Mouse (Mus musculus) midbrain, embryonic 13.5 days (tissue): ENCODE measurements around the gene Rbm47. TPM values are rescaled to one million over a fixed set of nuclear protein-coding genes. Genes with fewer than 3 reads are reported as not detected.

Experiments
- ATAC-seq: fragments of 200-750 bp; cut with Nextera tagmentation; 2 replicates; pipeline ENCODE4 v1.8.0; 2017; ENCODE audit warnings: mild to moderate bottlenecking, moderate TSS enrichment, moderate library complexity
- H3K27ac ChIP-seq: fragments of 300-500 bp; sonication (generic); 2 replicates; pipeline ENCODE4 v1.5.1; 2015; ENCODE audit warnings: inconsistent platforms, mild to moderate bottlenecking, moderate library complexity
- H3K27me3 ChIP-seq: fragments of 300-500 bp; sonication (generic); 2 replicates; pipeline ENCODE4 v1.6.1; 2015; ENCODE audit warnings: mild to moderate bottlenecking, inconsistent platforms
- H3K36me3 ChIP-seq: fragments of 300-500 bp; sonication (generic); 2 replicates; pipeline ENCODE4 v1.6.1; 2015; ENCODE audit warnings: mild to moderate bottlenecking, inconsistent platforms
- H3K4me1 ChIP-seq: fragments of 300-500 bp; sonication (generic); replicated peaks from 2 replicates; pipeline ENCODE4 v1.6.1; 2015; ENCODE audit warnings: inconsistent platforms
- H3K4me2 ChIP-seq: fragments of 300-500 bp; sonication (generic); replicated peaks from 2 replicates; pipeline ENCODE4 v1.6.1; 2015; ENCODE audit warnings: moderate library complexity, mild to moderate bottlenecking, inconsistent platforms
- H3K4me3 ChIP-seq: fragments of 300-500 bp; sonication (generic); replicated peaks from 2 replicates; pipeline ENCODE4 v1.5.1; 2015; ENCODE audit warnings: mild to moderate bottlenecking, inconsistent platforms
- H3K9ac ChIP-seq: fragments of 300-500 bp; sonication (generic); replicated peaks from 2 replicates; pipeline ENCODE4 v1.6.1; 2015; ENCODE audit warnings: mild to moderate bottlenecking, inconsistent platforms
- H3K9me3 ChIP-seq: fragments of 300-500 bp; sonication (generic); 2 replicates; pipeline ENCODE4 v1.6.1; 2016; ENCODE audit warnings: mild to moderate bottlenecking, inconsistent platforms
- WGBS: fragments of 180-500 bp; shearing (Covaris S2); methylation state at CpG from one replicate; pipeline ENCODE4 v1.1.7; 2015; 5-methylcytosine and 5-hydroxymethylcytosine counted together
- polyA plus RNA-seq: library from polyadenylated mRNA; unstranded; fragments of >200 nt; fragmentation: Nextera tagmentation; extraction: Ambion mirVana; gene quantifications from 2 replicates; pipeline ENCODE4 v1.2.1, GENCODE M21; 2015

The Rbm47 gene
- polyA plus RNA-seq, 1 experiment from 2014 or later = 2.5 TPM

DNA sequence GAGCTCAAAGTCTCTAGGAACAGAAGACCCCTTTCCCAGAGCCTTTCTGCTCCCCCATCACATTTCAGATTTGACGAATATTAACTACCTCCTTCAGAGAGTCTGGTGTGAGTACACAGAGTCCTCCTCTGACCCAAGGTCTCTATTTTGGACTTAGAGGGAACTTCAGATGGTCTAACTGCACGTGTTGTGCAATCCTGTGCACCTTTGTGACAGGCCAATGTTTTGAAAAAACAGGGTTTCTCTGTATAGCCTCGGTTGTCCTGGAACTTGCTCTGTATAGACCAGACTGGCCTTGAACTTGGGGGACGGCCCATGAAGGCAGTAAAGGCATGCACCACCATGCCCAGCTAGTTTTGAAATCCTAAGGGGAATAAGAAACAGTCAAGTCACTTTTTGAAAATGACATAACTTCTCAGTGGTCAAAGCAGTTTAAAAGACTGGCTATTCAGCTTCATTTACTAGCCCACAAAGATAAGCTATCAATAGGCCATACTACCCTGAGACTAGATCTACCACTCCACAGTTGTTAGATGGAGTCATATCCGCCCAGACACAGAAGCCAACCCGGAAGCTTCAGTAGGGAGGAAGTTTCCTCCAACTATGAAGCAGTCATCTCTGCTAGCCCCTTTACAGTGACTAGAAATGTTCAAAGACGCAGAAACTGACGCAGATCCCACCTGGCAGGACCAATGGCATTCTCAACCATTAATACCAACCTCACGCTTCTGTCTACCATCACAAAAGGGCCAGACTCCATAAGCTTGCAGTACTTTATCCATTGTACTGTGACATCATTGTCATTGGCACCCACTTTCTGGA, 93.3 kb downstream of the Rbm47 start:
- H3K27ac ChIP-seq = no peak overlapping the region
- H3K36me3 ChIP-seq = no peaks in the 10 kb centered on the region
- H3K27me3 ChIP-seq = no peaks in the 10 kb centered on the region
- no peak for ATAC-seq
- H3K9ac ChIP-seq = no peak overlapping the region
- H3K4me3 ChIP-seq = no peak overlapping the region
- WGBS = 92% methylated on average over 9 of the region's 9 CpGs
- H3K4me2 ChIP-seq = no peak overlapping the region
- no peaks in the 10 kb centered on the region for H3K4me1 ChIP-seq
- H3K9me3 ChIP-seq = no peaks in the 10 kb centered on the region

DNA sequence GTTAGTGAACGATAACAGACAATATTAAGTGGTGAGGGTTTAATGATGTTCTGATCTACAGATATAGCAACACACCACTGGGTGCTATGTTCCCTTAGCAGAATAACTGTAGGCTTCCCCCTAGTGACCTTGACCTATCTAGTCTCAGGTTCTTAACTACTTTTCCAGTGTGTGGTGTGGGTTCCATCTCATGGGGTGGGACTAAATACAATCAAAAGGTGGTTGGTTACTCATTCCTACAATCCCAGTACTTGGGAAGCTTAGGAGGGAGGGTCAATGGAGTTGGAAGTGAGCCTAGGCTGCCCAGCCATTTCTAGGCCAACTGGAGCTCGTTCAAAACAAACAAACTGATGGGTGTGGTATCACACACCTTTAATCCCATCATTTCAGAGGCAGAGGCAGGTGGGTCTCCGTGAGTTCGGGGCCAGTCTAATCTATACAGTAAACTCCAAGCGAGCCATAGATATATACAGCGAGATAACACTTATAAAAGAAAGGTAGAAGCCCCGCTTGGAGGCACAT, 94.4 kb downstream of the Rbm47 start:
- Histone ChIP-seq H3K4me1 (no peaks in the 10 kb centered on the region), H3K27me3 (no peaks in the 10 kb centered on the region), H3K36me3 (no peaks in the 10 kb centered on the region), H3K4me2 (no peak overlapping the region), H3K27ac (no peak overlapping the region), H3K9ac (no peak overlapping the region), H3K4me3 (no peak overlapping the region), H3K9me3 (no peaks in the 10 kb centered on the region)
- 91% methylated on average over 7 of the region's 7 CpGs for WGBS
- no peak for ATAC-seq

DNA sequence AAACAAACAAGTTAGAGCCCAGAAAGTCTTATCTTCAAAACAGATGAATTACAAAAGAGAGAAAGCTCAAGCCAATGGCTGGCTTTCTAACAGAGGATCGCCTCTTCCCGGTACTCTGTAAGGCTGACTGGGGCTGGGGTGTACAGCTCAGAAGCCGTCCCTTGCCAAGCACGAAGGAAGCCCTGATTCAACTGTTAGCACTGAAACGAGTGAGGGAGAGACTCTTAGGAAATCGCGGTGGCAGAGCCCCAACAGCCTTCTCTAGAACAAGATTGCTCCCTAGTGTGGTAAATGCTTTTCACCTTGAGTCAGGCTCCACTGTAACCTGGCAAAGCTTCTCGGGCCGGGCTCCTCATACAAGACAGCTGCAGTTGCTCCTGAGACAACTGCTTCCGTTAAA, 95.5 kb downstream of the Rbm47 start:
- WGBS = 44% methylated on average over 10 of the region's 10 CpGs
- Histone ChIP-seq H3K27me3 (no peaks in the 10 kb centered on the region), H3K36me3 (no peaks in the 10 kb centered on the region)

DNA sequence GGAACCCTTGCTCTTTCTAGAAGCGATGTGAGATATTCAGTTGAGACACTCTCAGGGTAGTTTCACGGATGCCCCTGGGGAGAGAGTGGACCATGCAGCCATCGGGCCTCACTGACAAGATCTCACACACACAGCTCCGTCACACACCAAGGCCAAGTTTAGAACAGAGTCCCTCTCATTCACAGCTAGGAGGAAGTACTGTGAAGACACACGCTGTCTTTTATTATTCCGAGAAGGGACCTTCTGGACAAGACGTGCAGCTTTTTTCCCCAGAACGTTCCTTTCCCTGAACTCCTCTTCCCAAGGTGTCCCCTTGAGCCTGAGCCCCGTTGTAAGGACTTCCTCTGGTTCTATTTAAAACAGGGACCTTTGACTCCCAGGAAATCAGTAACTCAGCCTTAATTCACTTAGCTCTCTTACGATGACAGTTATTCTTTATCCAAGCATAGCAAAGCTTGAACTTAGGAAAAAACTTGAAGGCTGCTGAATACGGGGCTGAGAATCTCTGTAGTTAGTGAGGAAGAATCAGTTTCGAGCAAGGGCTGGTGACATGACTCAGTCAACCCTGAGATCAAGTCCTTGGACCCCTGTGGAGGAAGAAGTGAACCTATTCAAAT, 96.1 kb downstream of the Rbm47 start:
- Histone ChIP-seq H3K27ac (no peak overlapping the region), H3K9me3 (no peaks in the 10 kb centered on the region), H3K27me3 (no peaks in the 10 kb centered on the region), H3K9ac (no peak overlapping the region), H3K4me2 (no peak overlapping the region), H3K36me3 (no peaks in the 10 kb centered on the region), H3K4me3 (no peak overlapping the region), H3K4me1 (no peaks in the 10 kb centered on the region)
- WGBS = 81% methylated on average over 12 of the region's 12 CpGs
- ATAC-seq = no peak

More for the DNA sequence above, 95.5 kb downstream of the Rbm47 start:
- no peak overlapping the region for H3K27ac ChIP-seq
- no peaks in the 10 kb centered on the region for H3K9me3 ChIP-seq
- no peak overlapping the region for H3K4me2 ChIP-seq
- no peaks in the 10 kb centered on the region for H3K4me1 ChIP-seq
- H3K4me3 ChIP-seq = no peak overlapping the region
- ATAC-seq = no peak
- H3K9ac ChIP-seq = no peak overlapping the region

DNA sequence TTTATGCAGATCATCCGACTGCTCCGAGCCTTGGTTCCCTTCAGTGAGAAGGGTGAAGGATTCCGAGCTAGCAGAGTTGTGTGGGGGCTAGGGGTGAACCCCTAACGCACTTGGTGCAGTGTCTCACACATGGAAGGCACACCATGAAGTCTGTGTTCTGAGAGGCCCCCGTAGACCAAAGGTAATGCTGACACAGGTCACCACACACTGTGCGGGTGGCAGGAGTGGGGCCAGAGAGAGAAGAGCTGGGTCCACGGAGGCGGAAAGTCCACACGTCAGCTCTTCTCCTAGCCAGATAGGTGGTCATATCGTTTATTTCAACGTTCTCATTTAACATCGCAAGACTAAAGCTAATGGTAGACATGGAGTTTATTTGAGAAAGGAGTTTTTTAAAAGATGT, 97.0 kb downstream of the Rbm47 start:
- ATAC-seq = no peak
- no peaks in the 10 kb centered on the region for H3K9me3 ChIP-seq
- WGBS = 91% methylated on average over 12 of the region's 12 CpGs
- H3K4me3 ChIP-seq = no peak overlapping the region
- H3K9ac ChIP-seq = no peak overlapping the region
- no peaks in the 10 kb centered on the region for H3K27me3 ChIP-seq
- no peaks in the 10 kb centered on the region for H3K36me3 ChIP-seq
- no peak overlapping the region for H3K4me2 ChIP-seq
- H3K27ac ChIP-seq = no peak overlapping the region
- no peaks in the 10 kb centered on the region for H3K4me1 ChIP-seq

DNA sequence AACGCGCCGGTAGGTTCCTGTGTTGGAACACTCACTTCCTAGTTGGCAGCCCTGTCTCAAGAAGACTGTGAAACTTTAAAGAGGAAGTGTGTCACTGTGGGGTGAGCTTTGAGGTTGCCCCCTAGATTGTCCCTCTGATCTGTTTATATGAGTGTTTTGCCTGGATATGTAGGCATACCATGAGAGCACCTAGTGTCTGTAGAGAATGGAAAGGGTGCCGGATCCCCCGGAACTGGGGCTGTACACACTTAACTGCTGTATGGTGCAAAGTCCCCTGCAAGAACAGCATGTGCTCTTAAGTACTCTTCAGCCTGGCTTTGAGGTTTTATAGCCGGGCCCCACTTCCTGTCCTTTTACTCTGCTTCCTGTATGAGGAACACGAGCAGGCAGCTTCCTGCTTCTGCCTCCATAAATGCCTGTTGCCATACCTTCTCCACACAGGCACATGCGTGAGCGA, 97.9 kb downstream of the Rbm47 start:
- 96% methylated on average over 9 of the region's 9 CpGs for WGBS
- Histone ChIP-seq H3K4me2 (no peak overlapping the region), H3K27me3 (no peaks in the 10 kb centered on the region), H3K9ac (no peak overlapping the region), H3K4me1 (0 out of 2 replicates have a peak, but pooled peaks cover 2% of the 10 kb centered on the region), H3K27ac (no peak overlapping the region), H3K9me3 (no peaks in the 10 kb centered on the region), H3K36me3 (no peaks in the 10 kb centered on the region), H3K4me3 (no peak overlapping the region)
- ATAC-seq = no peak

DNA sequence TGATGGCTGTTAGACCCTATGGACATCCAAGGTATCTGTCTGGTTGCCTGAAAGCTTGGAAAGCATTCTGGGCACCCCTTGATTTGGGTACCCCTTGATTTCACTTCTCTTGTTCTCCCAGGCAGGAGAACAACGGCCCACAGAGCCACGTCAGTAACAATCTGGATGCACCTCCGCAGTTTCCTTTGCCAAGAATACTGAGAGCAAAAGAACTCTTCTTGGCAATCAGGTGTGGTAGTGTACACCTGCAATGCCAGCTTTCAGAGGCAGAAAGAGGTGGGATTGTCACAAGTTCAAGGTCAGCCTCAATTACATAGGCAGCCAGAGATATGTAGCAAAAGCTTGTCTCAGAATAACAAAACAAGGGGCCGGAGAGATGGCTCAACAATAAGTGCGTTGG, 98.7 kb downstream of the Rbm47 start:
- Histone ChIP-seq H3K36me3 (no peaks in the 10 kb centered on the region), H3K9me3 (no peaks in the 10 kb centered on the region), H3K4me1 (peaks cover 9% of the 10 kb centered on the region), H3K27ac (no peak overlapping the region), H3K4me2 (no peak overlapping the region), H3K27me3 (no peaks in the 10 kb centered on the region; the same call in 1 of the 2 replicates), H3K4me3 (no peak overlapping the region), H3K9ac (no peak overlapping the region)
- WGBS = 89% methylated on average over 5 of the region's 5 CpGs
- ATAC-seq = no peak

DNA sequence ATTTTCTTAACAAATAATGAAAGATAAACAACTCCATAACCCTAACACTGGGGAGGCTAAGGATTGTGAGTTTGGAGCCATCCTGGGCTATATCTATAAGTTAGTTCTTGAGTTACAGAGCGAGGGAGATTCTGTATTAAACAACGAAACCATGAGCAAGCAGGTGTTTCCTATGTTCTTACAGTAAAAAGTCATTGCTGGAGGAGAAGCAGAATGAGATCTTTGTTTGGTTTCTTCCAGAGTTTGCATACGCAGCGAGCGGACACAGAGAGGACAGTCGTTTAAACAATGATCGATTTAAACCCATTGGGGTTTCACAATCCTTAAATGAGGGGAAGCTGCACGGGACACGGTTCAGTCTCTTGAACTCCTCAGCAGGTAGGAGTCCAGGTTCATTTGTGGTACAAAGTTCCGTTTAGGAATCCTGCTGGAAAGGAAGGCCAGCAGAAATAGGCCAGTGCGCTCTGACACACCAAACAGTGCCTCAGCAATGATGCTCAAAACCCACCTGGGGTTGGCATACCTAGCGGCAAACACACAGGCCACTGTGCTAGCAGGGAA, 99.2 kb downstream of the Rbm47 start:
- 87% methylated on average over 12 of the region's 12 CpGs for WGBS
- Histone ChIP-seq H3K4me3 (no peak overlapping the region), H3K4me1 (peaks cover 9% of the 10 kb centered on the region), H3K27me3 (no peaks in the 10 kb centered on the region; the same call in 1 of the 2 replicates), H3K27ac (no peak overlapping the region), H3K9me3 (no peaks in the 10 kb centered on the region), H3K4me2 (no peak overlapping the region), H3K36me3 (no peaks in the 10 kb centered on the region), H3K9ac (no peak overlapping the region)
- no peak for ATAC-seq

DNA sequence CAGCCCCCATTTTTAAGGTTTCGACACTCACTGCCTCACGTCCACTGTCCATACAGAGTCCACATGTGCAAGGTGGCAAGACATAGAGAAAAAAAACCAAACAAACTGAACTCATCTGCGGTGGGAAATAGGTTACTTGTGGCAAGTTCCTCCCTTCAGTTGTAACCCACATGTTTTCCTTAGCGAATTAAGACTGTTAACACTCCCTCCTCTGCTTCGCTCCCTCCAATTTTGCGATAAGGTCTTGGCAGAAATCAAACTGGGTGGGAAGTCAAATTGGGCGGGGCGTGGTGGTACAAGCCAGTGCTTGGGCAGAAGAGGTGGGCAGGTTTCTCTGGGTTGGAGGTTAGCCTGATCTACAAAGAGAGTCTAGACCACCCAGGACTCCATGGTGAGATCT, 101.2 kb downstream of the Rbm47 start:
- no peak overlapping the region for H3K9ac ChIP-seq
- no peaks in the 10 kb centered on the region for H3K36me3 ChIP-seq
- peaks cover 5% of the 10 kb centered on the region; the same call in 1 of the 2 replicates for H3K27me3 ChIP-seq
- 93% methylated on average over 8 of the region's 8 CpGs for WGBS
- no peak for ATAC-seq
- no peaks in the 10 kb centered on the region for H3K9me3 ChIP-seq
- no peak overlapping the region for H3K4me2 ChIP-seq
- peaks cover 15% of the 10 kb centered on the region for H3K4me1 ChIP-seq
- H3K4me3 ChIP-seq = no peak overlapping the region
- no peak overlapping the region for H3K27ac ChIP-seq

DNA sequence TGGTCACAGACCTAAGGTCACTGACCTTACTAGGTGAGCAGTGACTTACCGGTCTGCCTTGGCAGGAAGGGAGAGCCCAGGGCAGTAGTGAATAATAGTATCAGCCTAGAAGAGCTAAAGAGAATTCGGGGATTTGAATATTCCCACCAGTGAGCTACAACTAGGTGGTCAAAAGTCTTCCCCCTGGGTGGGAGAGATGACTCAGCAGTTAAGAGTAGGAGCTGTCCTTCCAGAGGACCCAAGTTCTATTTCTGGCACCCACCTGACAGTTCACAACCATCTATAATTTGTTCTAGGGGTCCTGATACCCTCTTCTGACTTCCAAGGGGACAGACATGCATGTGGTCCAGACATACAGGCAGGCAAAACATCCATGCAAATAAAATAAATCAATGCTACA, 102.6 kb downstream of the Rbm47 start:
- no peak for ATAC-seq
- WGBS = 71% methylated on average over 2 of the region's 2 CpGs
- Histone ChIP-seq H3K36me3 (no peaks in the 10 kb centered on the region), H3K4me3 (no peak overlapping the region), H3K9me3 (no peaks in the 10 kb centered on the region), H3K27me3 (peaks cover 5% of the 10 kb centered on the region; the same call in 1 of the 2 replicates), H3K9ac (no peak overlapping the region), H3K4me1 (peaks cover 15% of the 10 kb centered on the region), H3K27ac (no peak overlapping the region), H3K4me2 (no peak overlapping the region)

DNA sequence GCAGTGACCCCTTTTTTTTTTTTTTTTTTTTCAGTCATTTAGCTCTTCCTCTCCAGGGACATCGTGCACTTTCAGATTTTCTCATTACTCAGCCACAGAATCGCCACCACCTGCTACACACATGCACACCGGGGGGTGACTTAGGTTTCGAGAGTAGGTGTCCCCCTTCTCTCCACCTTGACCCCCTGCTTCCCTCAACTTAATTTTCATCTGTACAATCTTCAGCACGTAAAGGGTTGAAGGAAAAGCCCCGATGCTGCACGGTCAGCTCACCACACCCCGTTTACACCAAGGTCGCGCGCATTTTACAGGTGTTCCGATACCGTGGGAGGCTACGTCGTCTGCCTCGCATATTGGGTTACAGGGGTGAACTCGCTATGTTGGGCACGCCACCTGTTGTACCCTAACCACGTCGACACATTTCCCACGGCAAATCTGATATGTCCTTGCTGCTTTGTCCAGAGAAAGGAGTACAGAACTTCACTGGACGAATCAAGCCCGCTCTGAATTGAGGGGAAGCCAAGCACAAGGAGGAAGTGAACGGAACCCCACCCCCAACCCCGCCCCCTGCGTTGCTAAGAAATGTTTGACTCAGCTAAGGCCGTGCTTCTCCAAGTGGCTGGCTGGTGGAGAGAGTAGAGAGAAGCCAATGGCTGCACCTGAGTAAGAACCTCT, 103.3 kb downstream of the Rbm47 start:
- Histone ChIP-seq H3K9ac (peak overlapping the region; percentile 29; the same call in 1 of the 2 replicates), H3K9me3 (no peaks in the 10 kb centered on the region), H3K4me2 (peak overlapping the region; percentile 63), H3K27me3 (peaks cover 5% of the 10 kb centered on the region; the same call in 1 of the 2 replicates), H3K4me3 (peak overlapping the region; percentile 36), H3K36me3 (no peaks in the 10 kb centered on the region), H3K27ac (no peak overlapping the region), H3K4me1 (peaks cover 15% of the 10 kb centered on the region)
- 0 out of 2 replicates have a peak, but pooled peaks have one; percentile 24 for ATAC-seq
- 4% methylated on average over 27 of the region's 27 CpGs for WGBS

DNA sequence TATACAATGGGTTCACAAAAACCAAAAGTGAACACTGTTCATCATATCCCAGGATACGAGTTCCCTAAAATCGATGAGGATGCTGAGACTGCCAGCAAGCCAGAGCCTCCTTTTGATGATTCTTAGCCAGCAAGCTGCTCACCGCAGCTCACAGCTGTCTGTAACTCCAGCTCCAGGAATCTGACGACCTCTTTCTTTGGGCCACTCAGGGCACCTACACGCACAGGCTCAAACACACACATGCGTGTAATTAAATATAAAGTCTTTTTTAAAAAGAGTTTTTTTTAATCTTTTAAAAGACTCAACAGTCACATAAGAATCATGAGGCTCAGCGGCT, 103.8 kb downstream of the Rbm47 start:
- no peak overlapping the region for H3K4me3 ChIP-seq
- 41% methylated on average over 7 of the region's 7 CpGs for WGBS
- no peak for ATAC-seq

More for the DNA sequence above, 103.8 kb downstream of the Rbm47 start:
- no peak overlapping the region for H3K9ac ChIP-seq
- H3K36me3 ChIP-seq = no peaks in the 10 kb centered on the region
- no peaks in the 10 kb centered on the region for H3K9me3 ChIP-seq
- no peak overlapping the region for H3K27ac ChIP-seq
- peak overlapping the region; percentile 63 for H3K4me2 ChIP-seq
- H3K4me1 ChIP-seq = peaks cover 15% of the 10 kb centered on the region
- H3K27me3 ChIP-seq = peaks cover 5% of the 10 kb centered on the region; the same call in 1 of the 2 replicates
